Mouse (Mus musculus): ENCODE results near the gene Ints6. TPM values are rescaled to one million over a fixed set of nuclear protein-coding genes. Genes with fewer than 3 reads are reported as not detected.

Ints6 gene
- polyA plus RNA-seq, 1 experiment, result 0.97 TPM

DNA sequence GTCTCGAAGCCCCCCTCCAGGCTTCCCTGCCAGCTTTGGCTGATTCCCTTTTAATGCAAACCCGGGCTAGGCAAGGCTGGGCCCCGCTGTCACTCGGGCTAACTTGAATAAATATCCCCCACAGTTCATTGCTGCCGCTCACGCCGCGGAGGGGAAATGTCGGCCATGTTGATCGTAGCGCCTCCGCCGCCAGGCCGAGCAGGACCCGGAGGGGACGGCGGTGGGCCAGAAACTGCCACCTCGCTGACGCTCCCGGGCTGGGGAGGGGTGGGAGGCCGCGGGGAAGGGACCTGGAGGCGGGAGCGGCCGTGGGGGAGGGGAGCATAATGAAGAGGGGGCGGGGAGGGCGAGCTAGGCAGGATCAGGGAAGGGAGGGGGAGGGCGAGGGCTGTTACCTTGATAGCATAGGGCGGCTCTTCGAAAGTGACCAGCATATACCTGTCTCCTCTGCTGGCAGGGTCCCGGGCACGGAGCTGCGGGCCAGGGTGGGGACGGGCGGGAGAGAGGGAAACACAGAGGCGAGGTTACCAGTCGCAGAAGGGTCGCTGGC is 1.1 kb downstream of the Ints6 start:
- H3K9me3 ChIP-seq (ENCODE audit: control insufficient read depth, low read length), result no peaks in the 10 kb centered on the region
- no peaks in the 10 kb centered on the region for H3K27me3 ChIP-seq (ENCODE audit: control insufficient read depth)
- peaks cover 58% of the 10 kb centered on the region for H3K4me1 ChIP-seq (ENCODE audit: control insufficient read depth)
- peaks cover 44% of the 10 kb centered on the region for H3K36me3 ChIP-seq (ENCODE audit: control insufficient read depth)
- H3K4me3 ChIP-seq (replicated peaks), result peak overlapping the region; percentile 95
- TF ChIP-seq TAL1 (IDR thresholded peaks at IDR 0.05; ENCODE audit: low read length) (no peak), GATA1 (IDR thresholded peaks at IDR 0.05; ENCODE audit: low read length) (no peak)

DNA sequence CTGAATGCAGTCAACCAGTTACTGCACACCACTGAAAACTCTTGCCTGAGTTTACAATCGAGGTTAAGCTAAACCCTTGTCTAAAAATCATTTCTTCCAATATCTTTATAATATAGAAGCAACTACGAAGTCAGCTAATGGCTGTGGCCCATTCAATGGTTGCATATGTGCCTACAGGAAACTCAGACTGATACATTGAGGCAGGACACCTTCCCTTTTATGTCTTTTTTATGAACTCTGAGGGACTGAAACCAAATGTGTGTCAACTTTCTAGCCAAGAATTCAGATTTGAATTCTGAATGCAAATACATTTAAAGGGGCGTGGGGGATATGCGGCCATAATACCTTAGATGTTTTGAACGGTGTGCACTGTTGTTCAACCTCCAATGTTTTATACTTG is 2.3 kb downstream of the Ints6 start:
- Histone ChIP-seq H3K4me3 (replicated peaks) (peak overlapping the region; percentile 95), H3K4me1 (ENCODE audit: control insufficient read depth) (peaks cover 65% of the 10 kb centered on the region), H3K36me3 (ENCODE audit: control insufficient read depth) (peaks cover 55% of the 10 kb centered on the region), H3K9me3 (ENCODE audit: control insufficient read depth, low read length) (no peaks in the 10 kb centered on the region), H3K27me3 (ENCODE audit: control insufficient read depth) (no peaks in the 10 kb centered on the region)
- TF ChIP-seq GATA1 (IDR thresholded peaks at IDR 0.05; ENCODE audit: low read length) (no peak), TAL1 (IDR thresholded peaks at IDR 0.05; ENCODE audit: low read length) (no peak)

DNA sequence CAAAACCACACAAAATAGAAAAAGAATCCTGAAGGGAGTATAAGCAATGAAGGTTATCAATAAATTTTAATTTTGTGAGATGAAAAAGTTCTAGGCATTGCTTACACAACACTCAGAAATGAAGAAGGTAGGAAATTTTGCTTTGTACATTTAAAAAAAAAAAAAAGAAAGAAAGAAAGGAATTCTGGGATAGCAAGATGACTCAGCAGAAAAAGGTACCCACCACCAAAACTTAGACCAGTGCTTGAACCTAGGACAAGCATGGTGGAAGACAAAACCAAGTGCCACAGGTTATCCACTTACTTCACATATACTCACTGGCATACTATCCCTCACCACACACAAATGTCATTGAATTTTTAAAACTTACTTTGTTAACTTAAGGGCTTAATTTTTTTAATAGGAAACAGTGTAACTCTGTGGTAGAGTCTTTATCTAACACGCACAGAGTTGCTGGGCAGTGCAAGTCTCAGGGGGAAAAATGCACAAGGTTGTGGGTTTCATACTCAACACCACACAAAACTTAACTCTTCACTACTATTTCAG is 5.8 kb downstream of the Ints6 start:
- Histone ChIP-seq H3K4me3 (replicated peaks) (no peak overlapping the region), H3K9me3 (ENCODE audit: control insufficient read depth, low read length) (no peaks in the 10 kb centered on the region), H3K36me3 (ENCODE audit: control insufficient read depth) (peaks cover 79% of the 10 kb centered on the region), H3K27me3 (ENCODE audit: control insufficient read depth) (no peaks in the 10 kb centered on the region), H3K4me1 (ENCODE audit: control insufficient read depth) (peaks cover 74% of the 10 kb centered on the region)
- TF ChIP-seq GATA1 (IDR thresholded peaks at IDR 0.05; ENCODE audit: low read length) (no peak), TAL1 (IDR thresholded peaks at IDR 0.05; ENCODE audit: low read length) (no peak)

DNA sequence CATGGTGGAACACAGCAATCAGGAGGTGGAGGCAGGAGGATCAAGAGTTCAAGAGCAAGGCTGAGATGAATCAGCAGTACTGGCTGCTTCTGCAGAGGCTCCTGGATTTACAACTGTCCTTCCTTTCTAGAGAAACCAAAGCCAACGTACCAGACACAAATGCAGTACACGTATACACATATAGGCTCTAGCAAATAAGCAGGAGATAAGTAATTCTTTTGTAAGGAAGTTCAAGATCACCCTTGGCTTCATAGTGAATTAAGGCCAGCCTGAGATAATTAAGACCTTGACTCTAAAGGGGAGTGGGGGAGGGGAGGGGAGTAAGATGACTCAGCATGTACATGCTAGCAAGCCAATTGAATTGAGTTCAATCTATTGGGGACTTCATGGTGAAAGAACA is 9.5 kb downstream of the Ints6 start:
- Histone ChIP-seq H3K4me3 (replicated peaks) (peak overlapping the region; percentile 41), H3K27me3 (ENCODE audit: control insufficient read depth) (no peaks in the 10 kb centered on the region), H3K9me3 (ENCODE audit: control insufficient read depth, low read length) (no peaks in the 10 kb centered on the region), H3K4me1 (ENCODE audit: control insufficient read depth) (peaks cover 54% of the 10 kb centered on the region), H3K36me3 (ENCODE audit: control insufficient read depth) (peaks cover 74% of the 10 kb centered on the region)
- TF ChIP-seq GATA1 (IDR thresholded peaks at IDR 0.05; ENCODE audit: low read length), result no peak
- no peak for TF ChIP-seq TAL1 (IDR thresholded peaks at IDR 0.05; ENCODE audit: low read length)

DNA sequence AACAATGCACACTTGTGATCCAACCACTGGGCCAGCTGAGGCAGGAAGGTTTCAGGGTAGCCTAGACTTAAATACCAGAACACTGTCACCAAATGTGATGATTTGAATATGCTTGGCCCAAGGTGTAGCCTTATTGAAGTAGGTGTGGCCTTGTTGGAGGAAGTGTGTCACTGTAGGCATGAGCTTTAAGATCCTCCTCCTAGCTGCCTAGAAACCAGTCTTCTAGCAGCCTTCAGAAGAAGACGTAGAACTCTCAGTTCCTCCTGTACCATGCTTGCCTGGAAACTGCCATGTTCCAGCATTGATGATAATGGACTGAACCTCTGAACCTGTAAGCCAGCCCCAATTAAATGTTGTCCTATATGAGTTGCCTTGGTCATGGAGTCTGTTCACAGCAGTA is 25.3 kb downstream of the Ints6 start:
- TF ChIP-seq TAL1 (IDR thresholded peaks at IDR 0.05; ENCODE audit: low read length) (no peak), GATA1 (IDR thresholded peaks at IDR 0.05; ENCODE audit: low read length) (no peak)
- Histone ChIP-seq H3K4me1 (ENCODE audit: control insufficient read depth) (peaks cover 4% of the 10 kb centered on the region; the same call in 1 of the 2 replicates), H3K27me3 (ENCODE audit: control insufficient read depth) (no peaks in the 10 kb centered on the region), H3K4me3 (replicated peaks) (no peak overlapping the region), H3K9me3 (ENCODE audit: control insufficient read depth, low read length) (no peaks in the 10 kb centered on the region), H3K36me3 (ENCODE audit: control insufficient read depth) (peaks cover 79% of the 10 kb centered on the region)

DNA sequence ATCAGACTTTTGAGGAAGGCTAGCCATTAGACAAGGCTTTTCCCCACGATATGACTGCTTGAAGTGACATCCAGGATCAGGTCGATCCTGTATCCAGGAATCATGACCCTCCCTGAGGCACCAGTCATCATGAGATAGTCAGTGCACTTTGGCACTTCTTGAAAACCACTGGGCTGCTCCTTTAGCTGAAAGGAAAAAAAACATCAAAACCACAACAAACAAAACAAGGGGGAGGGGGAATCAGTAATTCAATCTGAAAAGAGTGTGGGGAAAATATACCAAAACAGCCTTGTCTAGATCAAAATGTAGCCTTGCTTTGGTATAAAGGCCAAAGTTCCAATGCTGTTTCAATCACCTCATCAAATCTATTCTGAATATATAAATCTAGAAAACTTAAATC is 27.3 kb downstream of the Ints6 start:
- TF ChIP-seq TAL1 (IDR thresholded peaks at IDR 0.05; ENCODE audit: low read length), result no peak
- TF ChIP-seq GATA1 (IDR thresholded peaks at IDR 0.05; ENCODE audit: low read length), result no peak
- Histone ChIP-seq H3K27me3 (ENCODE audit: control insufficient read depth) (no peaks in the 10 kb centered on the region), H3K36me3 (ENCODE audit: control insufficient read depth) (peaks cover 76% of the 10 kb centered on the region), H3K4me1 (ENCODE audit: control insufficient read depth) (peaks cover 2% of the 10 kb centered on the region; the same call in 1 of the 2 replicates), H3K4me3 (replicated peaks) (no peak overlapping the region), H3K9me3 (ENCODE audit: control insufficient read depth, low read length) (no peaks in the 10 kb centered on the region)

DNA sequence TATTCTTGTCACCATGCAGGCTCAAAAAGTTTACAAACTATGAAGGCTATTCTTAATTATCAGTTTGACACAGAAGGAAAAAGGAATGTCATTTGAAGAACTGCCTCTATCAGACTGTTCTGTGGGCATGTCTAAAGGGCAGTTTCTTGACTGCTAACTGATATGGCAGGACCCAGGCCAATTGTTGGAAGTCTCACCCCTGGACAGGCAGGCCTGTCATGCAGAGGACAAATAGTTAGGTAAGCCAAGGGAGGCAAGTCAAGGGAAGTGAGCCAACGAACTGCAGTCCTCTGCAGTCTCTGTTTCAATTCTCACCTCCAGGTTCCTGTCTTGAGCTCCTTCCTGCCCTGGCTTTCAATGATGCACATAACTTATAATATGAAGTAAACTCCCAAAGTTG is 29.1 kb downstream of the Ints6 start:
- Histone ChIP-seq H3K36me3 (ENCODE audit: control insufficient read depth) (peaks cover 63% of the 10 kb centered on the region), H3K4me1 (ENCODE audit: control insufficient read depth) (peaks cover 2% of the 10 kb centered on the region; the same call in 1 of the 2 replicates), H3K9me3 (ENCODE audit: control insufficient read depth, low read length) (no peaks in the 10 kb centered on the region), H3K4me3 (replicated peaks) (no peak overlapping the region), H3K27me3 (ENCODE audit: control insufficient read depth) (no peaks in the 10 kb centered on the region)
- no peak for TF ChIP-seq GATA1 (IDR thresholded peaks at IDR 0.05; ENCODE audit: low read length)
- no peak for TF ChIP-seq TAL1 (IDR thresholded peaks at IDR 0.05; ENCODE audit: low read length)

DNA sequence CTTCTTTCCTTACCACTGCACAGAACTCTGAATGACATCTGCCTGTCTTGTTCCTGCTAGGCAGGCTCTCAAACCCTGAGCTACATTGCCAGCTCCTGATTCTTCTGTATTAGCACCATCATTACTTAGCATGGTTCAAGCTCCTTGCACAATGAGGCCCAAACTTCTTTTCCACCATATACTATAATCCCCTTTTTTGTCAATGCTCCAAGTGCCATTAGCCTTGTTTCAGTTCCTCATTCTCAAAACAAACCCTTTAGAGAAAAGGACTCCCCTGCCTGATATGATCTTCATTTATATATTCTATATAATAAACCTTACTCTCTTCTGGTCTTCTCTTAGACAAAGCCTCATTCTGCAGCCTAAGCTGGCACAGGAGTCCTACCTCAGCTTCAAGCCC is 36.4 kb downstream of the Ints6 start:
- no peaks in the 10 kb centered on the region for H3K9me3 ChIP-seq (ENCODE audit: control insufficient read depth, low read length)
- no peak for TF ChIP-seq GATA1 (IDR thresholded peaks at IDR 0.05; ENCODE audit: low read length)
- no peak for TF ChIP-seq TAL1 (IDR thresholded peaks at IDR 0.05; ENCODE audit: low read length)
- H3K4me1 ChIP-seq (ENCODE audit: control insufficient read depth), result no peaks in the 10 kb centered on the region; the same call in 1 of the 2 replicates
- no peaks in the 10 kb centered on the region for H3K27me3 ChIP-seq (ENCODE audit: control insufficient read depth)
- no peak overlapping the region for H3K4me3 ChIP-seq (replicated peaks)
- peaks cover 42% of the 10 kb centered on the region for H3K36me3 ChIP-seq (ENCODE audit: control insufficient read depth)

DNA sequence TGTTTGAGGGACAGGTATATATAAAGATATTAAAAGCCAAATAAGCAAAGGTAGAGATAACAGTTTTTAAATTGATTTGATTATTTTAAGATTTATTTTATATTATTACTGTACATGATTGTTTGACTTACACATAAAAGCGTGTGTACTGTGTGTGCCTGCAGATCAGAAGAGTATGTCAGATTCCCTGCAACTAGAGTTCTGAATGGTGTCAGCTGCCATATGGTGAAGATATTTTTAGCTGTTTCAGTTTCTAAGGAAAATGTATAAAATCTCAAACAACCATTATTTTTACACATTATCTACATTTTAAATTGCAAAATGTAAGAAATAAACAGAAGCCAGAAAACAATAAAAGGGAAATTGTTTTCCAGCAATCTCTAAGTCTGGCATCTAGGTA is 39.3 kb downstream of the Ints6 start:
- H3K4me3 ChIP-seq (replicated peaks), result no peak overlapping the region
- peaks cover 35% of the 10 kb centered on the region for H3K36me3 ChIP-seq (ENCODE audit: control insufficient read depth)
- H3K27me3 ChIP-seq (ENCODE audit: control insufficient read depth), result no peaks in the 10 kb centered on the region
- no peaks in the 10 kb centered on the region for H3K9me3 ChIP-seq (ENCODE audit: control insufficient read depth, low read length)
- no peaks in the 10 kb centered on the region; the same call in 1 of the 2 replicates for H3K4me1 ChIP-seq (ENCODE audit: control insufficient read depth)
- no peak for TF ChIP-seq GATA1 (IDR thresholded peaks at IDR 0.05; ENCODE audit: low read length)
- no peak for TF ChIP-seq TAL1 (IDR thresholded peaks at IDR 0.05; ENCODE audit: low read length)
